8 mouse cellular contexts compared by ENCODE assay signal in genomic region chr4:41275927-41276326, GRCm38 (mm10). TPM values are rescaled to one million over a fixed set of nuclear protein-coding genes. Genes with fewer than 3 reads are reported as not detected.
A peak's percentile ranks its signal among the peaks of the same experiment; 100 is the strongest.
DNase-seq lines count a peak whose midpoint lies in the region; ATAC-seq and TF ChIP-seq lines count a peak whose summit lies in the region.

No protein-coding gene starts in this region.

- 79% methylated on average over 5 of the region's 5 CpGs for WGBS in heart, postnatal 0 days
- WGBS in hindbrain, embryonic 14.5 days: 82% methylated on average over 5 of the region's 5 CpGs
- 75% methylated on average over 5 of the region's 5 CpGs for WGBS in midbrain, embryonic 13.5 days

- peaks cover 12% of the 10 kb centered on the region; the same call in 1 of the 2 replicates for H3K4me1 ChIP-seq in heart, postnatal 0 days (ENCODE audit: control insufficient read depth, insufficient read depth)
- peaks cover 29% of the 10 kb centered on the region for H3K4me1 ChIP-seq in hindbrain, embryonic 14.5 days (replicated peaks; ENCODE audit: control insufficient read depth, insufficient read depth, low read length)
- H3K4me1 ChIP-seq in midbrain, embryonic 13.5 days (replicated peaks): peaks cover 31% of the 10 kb centered on the region

- H3K9me3 ChIP-seq in heart, postnatal 0 days (replicated peaks; ENCODE audit: control insufficient read depth, low read length): no peaks in the 10 kb centered on the region
- no peaks in the 10 kb centered on the region for H3K9me3 ChIP-seq in hindbrain, embryonic 14.5 days (ENCODE audit: control insufficient read depth, low read length)
- no peaks in the 10 kb centered on the region for H3K9me3 ChIP-seq in midbrain, embryonic 13.5 days

- no peaks in the 10 kb centered on the region for H3K27me3 ChIP-seq in heart, postnatal 0 days (ENCODE audit: control insufficient read depth, insufficient read depth, low read length)
- no peaks in the 10 kb centered on the region for H3K27me3 ChIP-seq in hindbrain, embryonic 14.5 days (ENCODE audit: control insufficient read depth, insufficient read depth, low read length)
- H3K27me3 ChIP-seq in midbrain, embryonic 13.5 days: no peaks in the 10 kb centered on the region

- H3K27ac ChIP-seq in heart, postnatal 0 days (ENCODE audit: low read depth): peak overlapping the region; percentile 91
- H3K27ac ChIP-seq in hindbrain, embryonic 14.5 days: peak overlapping the region; percentile 93; the same call in 1 of the 2 replicates
- H3K27ac ChIP-seq in midbrain, embryonic 13.5 days: no peak overlapping the region

- intact Hi-C loops in heart, postnatal 10 days (cut with DNase I): no loop called here
- intact Hi-C loops in left cerebral cortex, postnatal 4 days (cut with DNase I): no loop called here

- 0 out of 2 replicates have a peak, but pooled peaks cover 3% of the 10 kb centered on the region for H3K36me3 ChIP-seq in heart, postnatal 0 days (replicated peaks; ENCODE audit: control insufficient read depth, insufficient read depth, low read length)
- 0 out of 2 replicates have a peak, but pooled peaks cover 3% of the 10 kb centered on the region for H3K36me3 ChIP-seq in hindbrain, embryonic 14.5 days (replicated peaks; ENCODE audit: control insufficient read depth, insufficient read depth)
- peaks cover 4% of the 10 kb centered on the region; the same call in 1 of the 2 replicates for H3K36me3 ChIP-seq in midbrain, embryonic 13.5 days

- H3K4me2 ChIP-seq in heart, postnatal 0 days (ENCODE audit: low read depth, low read length): peak overlapping the region; percentile 60
- peak overlapping the region; percentile 71 for H3K4me2 ChIP-seq in hindbrain, embryonic 14.5 days (replicated peaks)
- H3K4me2 ChIP-seq in midbrain, embryonic 13.5 days (replicated peaks): peak overlapping the region; percentile 92

- no peak for TF ChIP-seq EP300 in heart, postnatal 0 days (IDR thresholded peaks at IDR 0.05; ENCODE audit: low read depth)

- no peak overlapping the region for H3K9ac ChIP-seq in heart, postnatal 0 days (replicated peaks; ENCODE audit: low read depth, low read length)
- H3K9ac ChIP-seq in hindbrain, embryonic 14.5 days: peak overlapping the region; percentile 92
- 0 out of 2 replicates have a peak overlapping the region, but pooled peaks have one; percentile 54 for H3K9ac ChIP-seq in midbrain, embryonic 13.5 days (replicated peaks)

- DNase-seq in heart, postnatal 0 days (ENCODE audit: low spot score): no peak
- no peak for DNase-seq in heart, postnatal 10 days
- peak; percentile 15 for DNase-seq in c-Kit-positive CD71-positive TER-119-negative erythroid progenitor cells, embryonic 14.5 days (ENCODE audit: low read depth)
- DNase-seq in hindbrain, embryonic 14.5 days (ENCODE audit: low spot score): no peak
- DNase-seq in thymus, postnatal 10 days (ENCODE audit: low spot score in 2 of 2): no peak
- no peak for DNase-seq in left cerebral cortex, postnatal 4 days
- no peak for DNase-seq in adrenal gland, postnatal 14 days

- H3K4me3 ChIP-seq in heart, postnatal 0 days (ENCODE audit: low read depth, low read length): peak overlapping the region; percentile 78; the same call in 1 of the 2 replicates
- H3K4me3 ChIP-seq in hindbrain, embryonic 14.5 days (replicated peaks; ENCODE audit: low read length): peak overlapping the region; percentile 87
- H3K4me3 ChIP-seq in midbrain, embryonic 13.5 days (replicated peaks): peak overlapping the region; percentile 86

- no peak for TF ChIP-seq CTCF in heart, postnatal 0 days (IDR thresholded peaks at IDR 0.05; ENCODE audit: low read depth)

- no peak for ATAC-seq in heart, postnatal 0 days (ENCODE audit: insufficient read depth, low read depth)
- ATAC-seq in hindbrain, embryonic 14.5 days (ENCODE audit: low FRiP score): no peak
- no peak for ATAC-seq in midbrain, embryonic 13.5 days

RNA-seq across cellular contexts. Expression of gene Ubap2, which starts 1.0 kb away (rescaled TPM):
- total RNA-seq in heart, postnatal 0 days (2014; rRNA removed; ENCODE audit: low replicate concordance): 18.2 and 19.5 TPM in 2 replicates
- polyA plus RNA-seq in heart, postnatal 0 days (2015; fragmentation: Nextera tagmentation; extraction: Ambion mirVana): 26.4 and 27.1 TPM in 2 replicates
- 10 to 100 TPM; 66.2 to 67.4 TPM for total RNA-seq in heart, postnatal 10 days (2021)
- 49.7 and 50.2 TPM in 2 replicates for polyA plus RNA-seq in hindbrain, embryonic 14.5 days (2014; fragmentation: Nextera tagmentation; extraction: Ambion mirVana)
- 57.0 and 59.7 TPM in 2 replicates for polyA plus RNA-seq in midbrain, embryonic 13.5 days (2015; fragmentation: Nextera tagmentation; extraction: Ambion mirVana)
- total RNA-seq in left cerebral cortex, postnatal 4 days (2021): 10 to 100 TPM; 77.8 to 78.2 TPM
- total RNA-seq in adrenal gland, postnatal 14 days (2021): 42.1 and 44.8 TPM in 2 replicates

RNA-seq across cellular contexts. Expression of gene Dcaf12, which starts 38.8 kb away (rescaled TPM):
- total RNA-seq in heart, postnatal 0 days (2014; rRNA removed; ENCODE audit: low replicate concordance): 31.0 and 35.9 TPM in 2 replicates
- polyA plus RNA-seq in heart, postnatal 0 days (2015; fragmentation: Nextera tagmentation; extraction: Ambion mirVana): 29.0 and 31.1 TPM in 2 replicates
- total RNA-seq in heart, postnatal 10 days (2021): 10 to 100 TPM; 40.6 to 44.9 TPM
- polyA plus RNA-seq in hindbrain, embryonic 14.5 days (2014; fragmentation: Nextera tagmentation; extraction: Ambion mirVana): 55.7 and 63.8 TPM in 2 replicates
- polyA plus RNA-seq in midbrain, embryonic 13.5 days (2015; fragmentation: Nextera tagmentation; extraction: Ambion mirVana): 80.1 and 81.0 TPM in 2 replicates
- total RNA-seq in left cerebral cortex, postnatal 4 days (2021): 10 to 100 TPM; 56.7 to 57.5 TPM
- 53.7 and 57.3 TPM in 2 replicates for total RNA-seq in adrenal gland, postnatal 14 days (2021)
